8 mouse cellular contexts compared by ENCODE assay signal in the genomic region with DNA sequence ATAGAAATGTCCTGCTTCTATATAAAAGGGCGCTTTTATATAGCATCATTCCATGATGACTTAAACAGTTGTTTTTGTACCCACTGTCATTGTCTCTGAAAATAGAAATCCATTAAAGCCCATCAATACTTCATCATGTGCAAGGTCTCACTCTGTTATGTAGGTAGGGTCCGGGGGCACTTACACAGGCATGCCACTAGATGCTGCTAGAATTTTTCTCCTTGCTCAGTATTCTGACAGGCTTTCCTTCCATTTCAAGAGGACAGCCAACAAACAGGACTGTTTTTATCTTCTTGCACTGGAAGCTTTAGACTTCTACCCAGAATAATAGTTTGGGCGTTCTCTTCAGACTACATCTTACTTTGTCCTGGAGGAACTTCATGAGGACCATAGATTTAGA.
DNase-seq lines count a peak whose midpoint lies in the region; ATAC-seq lines count a peak whose summit lies in the region.

No protein-coding gene starts in this region.

- H3K4me2 ChIP-seq in kidney, embryonic 16.5 days (replicated peaks; ENCODE audit: low read depth, low read length) = no peak overlapping the region
- H3K4me2 ChIP-seq in midbrain, embryonic 16.5 days (ENCODE audit: low read length) = no peak overlapping the region

- H3K4me1 ChIP-seq in kidney, embryonic 16.5 days (ENCODE audit: insufficient read depth, low read length) = no peaks in the 10 kb centered on the region
- H3K4me1 ChIP-seq in midbrain, embryonic 16.5 days (ENCODE audit: control insufficient read depth, insufficient read depth, low read length) = no peaks in the 10 kb centered on the region

- no peak overlapping the region for H3K9ac ChIP-seq in kidney, embryonic 16.5 days (replicated peaks; ENCODE audit: low read length)
- no peak overlapping the region for H3K9ac ChIP-seq in midbrain, embryonic 16.5 days (ENCODE audit: low read depth, low read length)

- ATAC-seq in kidney, embryonic 16.5 days (ENCODE audit: low FRiP score, low TSS enrichment) = peak; percentile 81; the same call in 1 of the 2 replicates
- peak; percentile 93 for ATAC-seq in frontal cortex, adult (ENCODE audit: low TSS enrichment)
- peak; percentile 82 for ATAC-seq in midbrain, embryonic 16.5 days

- H3K4me3 ChIP-seq in kidney, embryonic 16.5 days (ENCODE audit: low read length) = no peak overlapping the region
- H3K4me3 ChIP-seq in midbrain, embryonic 16.5 days (ENCODE audit: low read depth, low read length) = no peak overlapping the region

- no peak for DNase-seq in kidney, postnatal 25 days
- DNase-seq in brain, adult 2 months (ENCODE audit: low read depth, low spot score) = peak; percentile 33
- no peak for DNase-seq in gastrocnemius, postnatal 4 days (ENCODE audit: low spot score in 2 of 2)
- no peak for DNase-seq in thymus, postnatal 36 days
- DNase-seq in cerebellum, adult 9-11 months = no peak

- no peak overlapping the region for H3K27ac ChIP-seq in kidney, embryonic 16.5 days (ENCODE audit: low read length)
- H3K27ac ChIP-seq in midbrain, embryonic 16.5 days (ENCODE audit: low read length) = no peak overlapping the region

- no peaks in the 10 kb centered on the region for H3K27me3 ChIP-seq in kidney, embryonic 16.5 days (ENCODE audit: insufficient read depth, low read length)
- no peaks in the 10 kb centered on the region for H3K27me3 ChIP-seq in midbrain, embryonic 16.5 days (ENCODE audit: control insufficient read depth, insufficient read depth, low read depth, low read length)

- no peaks in the 10 kb centered on the region for H3K36me3 ChIP-seq in kidney, embryonic 16.5 days (ENCODE audit: insufficient read depth, low read length)
- H3K36me3 ChIP-seq in midbrain, embryonic 16.5 days (ENCODE audit: control insufficient read depth, insufficient read depth, low read length) = no peaks in the 10 kb centered on the region

- WGBS in kidney, embryonic 16.5 days = 46% methylated on average over 3 of the region's 3 CpGs
- WGBS in midbrain, embryonic 16.5 days = 63% methylated on average over 3 of the region's 3 CpGs

- H3K9me3 ChIP-seq in kidney, embryonic 16.5 days (ENCODE audit: low read length) = no peaks in the 10 kb centered on the region
- H3K9me3 ChIP-seq in midbrain, embryonic 16.5 days (replicated peaks; ENCODE audit: control insufficient read depth, low read length, poor library complexity, severe bottlenecking) = no peaks in the 10 kb centered on the region
